Mouse (Mus musculus) liver, postnatal 0 days (tissue): Measurements from ENCODE around the gene Rinl.

Source experiments
- CTCF ChIP-seq: sonication (generic); IDR thresholded peaks from 2 replicates; pipeline ENCODE4 v1.5.1; 2016; ENCODE audit warnings: antibody characterized with exemption, low read depth
- EP300 ChIP-seq: IDR thresholded peaks from 2 replicates; pipeline ENCODE4 v1.6.1; 2016; ENCODE audit warnings: antibody characterized with exemption, low read depth, mild to moderate bottlenecking

GRCm38 (mm10) chr7:28765211-28765610 is 23.6 kb upstream of the Rinl start:
- no peak for TF ChIP-seq CTCF
- no peak for TF ChIP-seq EP300
